Mouse (Mus musculus) urinary bladder, adult 18-20 months (tissue): ENCODE measurements around the gene Tfap2c.

Experiments used
- DNase-seq, 2 experiments: peaks; one replicate each; pipeline ENCODE4 v3.0.0; 2022; ENCODE audit warnings: low spot score in 2 of 2, mixed read lengths in 2 of 2

Gene Tfap2c

DNA sequence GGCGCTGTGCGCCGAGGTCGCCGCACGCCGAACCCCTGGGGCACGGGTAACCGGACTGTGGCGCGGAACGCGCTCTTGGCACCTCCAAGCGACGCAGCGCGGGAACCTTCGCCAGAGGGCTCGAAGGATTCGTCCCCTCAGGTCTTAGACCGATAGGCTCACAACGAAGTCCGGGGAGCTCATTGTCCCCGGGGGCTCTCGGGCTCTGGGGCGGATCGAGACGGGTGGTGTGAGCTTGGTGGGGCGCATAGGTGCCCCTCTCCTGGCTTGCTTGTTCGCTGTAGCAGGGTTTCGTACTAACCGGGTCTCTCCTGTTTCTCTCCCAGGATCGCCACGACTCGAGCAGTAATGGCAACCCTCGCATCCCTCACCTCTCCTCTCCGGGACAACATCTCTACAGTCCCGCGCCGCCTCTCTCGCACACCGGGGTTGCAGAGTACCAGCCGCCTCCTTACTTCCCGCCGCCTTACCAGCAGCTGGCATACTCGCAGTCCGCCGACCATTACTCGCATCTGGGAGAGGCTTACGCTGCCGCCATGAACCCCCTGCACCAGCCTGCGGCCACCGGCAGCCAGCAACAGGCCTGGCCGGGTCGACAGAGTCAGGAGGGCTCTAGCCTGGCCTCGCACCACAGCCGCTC lies 1.8 kb downstream of the Tfap2c start:
- peak in 1 of 2 experiments; percentile 11 for DNase-seq

DNA sequence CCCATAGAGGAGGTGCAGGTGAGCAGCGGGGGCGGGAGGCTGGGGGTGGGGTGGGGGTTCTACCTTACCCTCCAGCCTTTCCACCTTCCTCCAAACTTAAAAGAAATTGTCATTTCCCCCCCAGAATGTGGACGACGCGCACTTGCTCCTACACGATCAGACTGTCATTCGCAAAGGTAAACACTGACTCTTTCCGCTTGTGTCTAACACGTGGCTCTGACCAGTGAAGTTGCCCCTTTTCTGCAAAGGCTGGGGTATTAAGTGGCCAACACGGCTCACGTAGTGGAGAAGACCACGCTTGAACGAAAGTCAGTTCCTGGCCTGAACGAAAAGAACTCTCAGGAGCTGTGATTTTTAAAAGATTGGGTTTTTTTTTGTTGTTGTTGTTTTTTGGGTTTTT lies 2.5 kb downstream of the Tfap2c start:
- DNase-seq = no peak

- no peak for DNase-seq
Measured at GRCm38 (mm10) chr2:172552666-172553065, 3.3 kb downstream of the Tfap2c start.

DNA sequence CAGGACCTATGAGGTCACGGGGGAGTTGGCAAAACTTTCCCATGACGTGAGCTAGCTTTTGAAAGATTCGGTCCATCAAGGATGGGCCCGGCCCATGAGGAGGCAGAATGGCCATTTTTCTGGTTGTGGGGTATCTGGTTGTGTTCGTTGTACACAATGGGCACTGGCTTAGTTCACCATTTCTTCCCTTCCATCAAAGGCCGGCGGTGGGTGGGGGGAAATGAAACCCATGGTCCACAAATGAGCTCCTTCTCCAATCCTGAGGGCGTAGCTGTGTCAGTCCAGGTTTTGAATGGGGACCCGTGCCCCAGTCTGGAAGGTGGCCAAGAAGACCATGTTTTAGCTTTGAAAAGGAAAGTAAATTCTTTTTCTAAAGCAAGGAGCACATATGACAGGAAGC lies 4.8 kb downstream of the Tfap2c start:
- DNase-seq = no peak

GRCm38 (mm10) chr2:172558674-172559468 lies 9.5 kb downstream of the Tfap2c start:
- DNase-seq = no peak

GRCm38 (mm10) chr2:172561016-172561415 lies 11.6 kb downstream of the Tfap2c start:
- DNase-seq = no peak

DNA sequence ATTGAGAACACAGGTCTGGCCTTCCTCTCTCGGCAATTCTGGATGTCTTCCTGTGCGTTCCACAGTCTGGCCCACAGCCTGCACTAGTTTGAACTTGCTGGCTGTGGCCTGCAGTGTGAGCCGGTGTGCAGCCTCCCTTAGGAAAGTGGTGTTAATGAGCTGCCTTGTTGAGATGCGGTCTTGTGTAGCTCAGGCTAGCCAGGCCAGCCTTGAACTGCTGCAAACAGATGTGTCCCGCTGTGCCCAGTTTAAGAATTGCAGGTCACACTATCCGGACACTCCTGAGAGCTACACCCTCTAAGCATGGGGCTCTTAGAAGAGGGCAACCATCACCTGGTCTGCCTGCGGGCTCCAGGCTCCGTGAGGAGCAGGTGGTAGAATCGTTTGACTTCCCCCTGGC lies 18.4 kb downstream of the Tfap2c start:
- no peak for DNase-seq

DNA sequence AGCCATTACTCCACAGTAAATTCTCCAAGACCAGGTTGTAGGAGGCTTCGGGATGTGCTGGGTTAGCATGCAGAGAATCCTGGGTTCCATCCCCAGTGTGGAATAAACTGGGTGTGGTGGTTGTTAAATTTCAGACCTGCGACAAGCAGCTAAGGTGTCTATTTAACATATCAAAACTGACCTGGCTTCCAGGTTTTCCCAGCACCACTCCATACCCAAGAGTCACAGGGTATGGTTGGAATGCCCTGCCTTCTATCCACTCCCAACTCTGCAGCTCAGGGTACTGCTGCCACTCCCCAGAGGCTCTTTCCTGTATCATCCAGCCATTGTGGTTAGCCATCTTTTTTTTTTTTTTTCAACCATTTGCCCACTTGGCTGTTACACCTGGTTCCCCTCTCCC lies 19.1 kb downstream of the Tfap2c start:
- no peak for DNase-seq

DNA sequence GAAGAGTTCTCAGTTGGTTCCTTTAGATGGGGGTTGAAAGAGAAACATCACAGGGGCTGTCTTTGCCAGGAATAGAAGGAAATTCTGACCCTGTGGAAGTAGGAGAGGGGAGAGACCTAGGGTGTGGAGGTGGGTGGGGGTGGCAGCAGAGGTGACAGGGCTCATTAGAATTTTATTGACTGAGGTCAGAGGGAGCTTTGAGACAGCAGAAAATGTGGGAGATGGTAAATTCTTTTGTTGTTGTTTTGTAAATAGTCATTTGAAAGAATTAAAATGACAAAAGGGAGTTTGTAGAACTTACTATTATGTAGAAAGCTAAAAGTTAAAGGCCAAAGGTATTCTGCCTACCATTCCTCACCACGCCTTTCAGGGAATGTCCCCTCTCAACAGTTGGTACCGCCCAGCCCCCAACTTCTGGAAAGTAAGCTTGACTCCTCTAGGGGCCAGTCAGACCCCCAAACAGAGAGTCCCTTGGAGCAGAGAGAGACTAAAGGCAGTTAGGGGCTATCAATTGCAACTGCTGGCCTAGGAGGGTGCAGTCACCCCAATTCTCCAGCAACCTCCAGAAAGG lies 27.9 kb downstream of the Tfap2c start:
- DNase-seq = no peak

- DNase-seq = no peak
Measured at GRCm38 (mm10) chr2:172579221-172579620, 29.8 kb downstream of the Tfap2c start.

DNA sequence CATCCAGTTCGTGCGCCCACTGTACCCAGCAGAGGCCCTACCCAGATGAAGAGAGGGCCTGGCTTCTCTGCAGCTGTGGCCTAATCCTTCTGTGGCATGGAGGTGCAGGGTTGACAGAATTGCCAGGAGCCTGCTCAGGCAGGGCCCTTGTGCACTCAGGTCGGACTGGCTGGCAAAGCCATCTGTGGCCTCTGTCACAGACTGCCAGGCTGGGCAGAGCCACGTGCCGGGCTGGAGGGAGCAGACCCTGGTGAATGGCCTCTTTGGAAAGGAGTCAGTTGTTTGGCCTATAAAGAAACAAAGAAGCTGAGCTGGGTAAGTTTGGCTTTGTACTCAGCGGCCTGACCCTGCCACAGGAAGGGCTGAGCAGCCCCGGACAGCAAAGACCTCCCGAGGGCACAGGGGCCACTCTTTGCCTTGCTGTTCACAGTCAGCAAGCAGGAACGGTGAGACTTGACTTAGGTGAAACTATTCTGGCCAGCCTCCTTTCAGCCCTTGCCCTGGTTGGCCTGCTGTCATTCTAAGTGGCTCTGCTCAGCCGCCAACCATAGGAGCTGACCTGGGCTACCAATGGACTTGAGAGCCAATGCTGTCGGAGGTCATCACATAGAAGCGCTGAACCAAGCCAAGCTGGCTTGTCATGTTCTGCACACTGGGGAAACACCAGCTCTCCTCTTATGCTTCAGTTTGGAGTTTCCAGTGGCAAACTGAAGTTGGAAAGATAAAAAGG lies 31.3 kb downstream of the Tfap2c start:
- DNase-seq = no peak

DNA sequence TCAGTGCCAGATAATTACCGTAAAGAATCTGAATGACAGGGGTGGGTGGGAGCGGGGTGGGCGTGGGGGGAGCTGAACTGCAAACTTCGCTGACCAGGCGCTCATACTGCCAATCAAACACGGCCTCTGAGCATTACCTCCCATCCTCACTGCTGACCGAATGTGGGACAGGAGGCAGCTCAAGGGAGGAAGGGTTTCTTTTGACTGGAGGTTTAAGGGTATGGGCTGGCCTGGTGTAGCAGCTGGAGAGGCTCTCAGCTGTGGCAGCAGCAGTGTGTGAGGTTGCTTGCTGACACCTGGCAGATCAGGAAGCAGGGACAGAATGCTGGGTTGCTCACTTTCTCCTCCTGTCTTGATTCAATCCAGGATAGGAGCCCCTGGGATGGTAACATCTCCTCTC lies 33.9 kb downstream of the Tfap2c start:
- DNase-seq = no peak

DNA sequence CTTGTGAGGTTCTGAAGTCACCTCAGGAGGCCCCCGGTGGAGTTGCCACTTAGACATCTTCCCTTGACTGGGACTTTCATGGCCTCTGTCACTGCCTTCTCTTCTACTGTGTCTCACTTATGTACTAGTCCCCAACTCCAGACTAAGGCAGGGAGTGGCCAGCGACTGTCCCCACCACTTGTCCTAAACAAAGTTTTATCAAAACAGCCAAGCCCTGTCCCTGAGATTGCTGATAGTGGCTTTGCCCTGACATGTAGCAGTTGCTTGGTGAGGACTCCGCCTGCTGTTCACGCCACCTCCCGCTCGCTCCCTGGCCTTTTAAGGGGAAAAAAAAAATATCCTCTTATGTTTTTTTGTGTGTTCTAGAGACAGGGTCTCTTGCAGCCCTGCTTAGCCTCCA lies 35.9 kb downstream of the Tfap2c start:
- DNase-seq = peak in 1 of 2 experiments; percentile 31

DNA sequence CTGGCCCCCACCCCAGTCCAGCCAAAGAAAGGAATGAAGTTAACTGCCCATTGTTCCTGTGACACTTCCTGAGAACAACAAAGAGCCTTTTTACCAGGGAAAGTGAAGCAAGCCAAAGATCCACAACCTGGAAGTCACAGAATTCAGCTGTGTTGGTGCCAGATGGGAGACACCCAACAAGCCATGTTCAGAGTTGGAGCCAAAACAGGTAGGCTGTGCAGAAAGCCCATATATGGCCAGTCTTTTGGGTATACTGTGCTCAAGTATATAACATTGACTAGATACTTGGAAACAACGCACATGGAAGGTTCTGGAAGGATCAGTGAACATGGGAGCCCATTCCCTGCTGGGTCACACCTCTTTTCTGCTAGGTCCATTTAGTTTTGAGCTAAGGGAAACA lies 39.7 kb downstream of the Tfap2c start:
- DNase-seq = no peak

GRCm38 (mm10) chr2:172590839-172591238 lies 41.4 kb downstream of the Tfap2c start:
- DNase-seq = no peak

DNA sequence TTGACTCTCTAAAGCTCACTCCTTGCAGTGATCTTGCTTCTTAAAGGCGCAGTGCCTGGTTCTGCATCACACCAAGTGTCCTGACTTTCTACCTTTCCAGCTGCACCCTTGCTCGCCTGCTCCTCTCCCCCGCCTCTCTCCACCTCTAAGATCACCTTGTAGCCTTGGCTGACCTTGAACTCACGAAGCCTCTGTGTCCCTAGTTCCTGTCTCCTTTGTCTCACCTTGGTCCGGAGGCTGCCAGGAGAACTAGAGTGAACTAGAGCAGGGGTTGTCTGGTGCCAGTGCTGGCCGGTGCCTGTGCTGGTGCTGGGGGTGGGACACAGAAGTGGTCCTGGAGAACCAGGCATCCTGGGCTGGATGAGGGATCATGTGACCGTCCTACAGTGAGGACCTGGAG lies 44.9 kb downstream of the Tfap2c start:
- DNase-seq = no peak

DNA sequence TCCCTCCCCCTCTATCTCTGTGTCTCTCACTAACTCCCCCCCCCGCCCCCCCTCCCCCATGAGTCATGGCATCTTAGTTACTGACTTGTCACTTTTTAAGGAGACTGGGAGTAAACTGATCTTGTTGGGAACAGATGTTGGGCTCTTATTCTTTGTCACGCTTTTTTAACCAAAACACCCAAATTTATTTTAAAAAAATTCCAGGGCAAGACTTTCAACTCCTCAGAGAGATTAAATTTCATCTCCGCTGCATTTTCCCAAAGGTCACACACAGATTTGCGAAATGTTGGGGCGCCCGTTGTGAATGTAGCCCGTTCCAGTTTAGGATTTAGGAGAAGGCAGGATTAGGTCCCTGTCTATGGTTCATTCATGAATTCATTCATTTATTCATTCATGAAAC lies 47.7 kb downstream of the Tfap2c start:
- no peak for DNase-seq

- DNase-seq = no peak
Measured at GRCm38 (mm10) chr2:172597881-172598280, 48.5 kb downstream of the Tfap2c start.

GRCm38 (mm10) chr2:172604625-172605024 lies 55.2 kb downstream of the Tfap2c start:
- no peak for DNase-seq

DNA sequence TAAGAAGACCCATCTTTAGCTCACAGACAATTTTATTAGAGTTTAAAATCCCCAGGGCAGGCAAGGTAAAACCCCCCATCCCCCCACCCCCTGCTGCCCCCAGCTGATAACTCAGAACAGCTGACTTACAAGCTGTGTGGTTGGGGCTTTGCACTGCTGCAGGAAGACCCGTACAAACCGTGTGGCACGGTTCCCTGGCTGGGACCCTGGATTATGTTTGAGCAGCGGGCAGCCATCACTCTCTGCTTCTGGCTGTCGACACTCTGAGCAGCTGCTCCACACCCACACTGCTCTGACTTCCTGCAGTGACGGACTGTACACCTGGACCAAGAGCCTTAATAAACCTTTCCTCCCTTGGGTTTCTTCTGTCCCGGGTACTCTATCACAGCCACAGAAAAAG lies 56.2 kb downstream of the Tfap2c start:
- no peak for DNase-seq

DNA sequence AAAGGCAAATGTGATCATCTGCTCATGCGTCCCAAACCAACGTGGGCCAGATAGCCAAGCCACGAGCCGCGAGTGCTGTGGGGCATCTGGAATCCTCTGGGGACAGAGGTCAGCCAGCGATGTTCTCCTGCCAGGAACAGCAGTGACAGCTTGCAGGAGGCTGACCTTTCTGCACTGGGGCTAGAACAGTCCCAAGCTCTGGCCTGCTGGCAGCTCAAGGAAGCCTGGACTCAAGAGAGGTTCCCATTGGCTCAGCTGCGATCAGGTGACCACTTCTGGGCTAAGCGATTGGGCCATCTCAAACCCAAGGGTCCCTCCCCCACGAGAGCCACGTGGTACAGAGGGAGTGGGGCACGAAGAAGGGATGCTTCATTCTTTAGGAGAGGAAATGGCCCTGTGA lies 58.3 kb downstream of the Tfap2c start:
- DNase-seq = no peak
